Mouse (Mus musculus) stomach, postnatal 0 days (tissue): ENCODE measurements around the gene Gp9. TPM values are rescaled to one million over a fixed set of nuclear protein-coding genes. Genes with fewer than 3 reads are reported as not detected.
A peak's percentile ranks its signal among the peaks of the same experiment; 100 is the strongest.

Experiments used
- ATAC-seq: fragments of 200-750 bp; cut with Nextera tagmentation; 2 replicates; pipeline ENCODE4 v1.8.0; 2017; ENCODE audit not compliant: low FRiP score, low TSS enrichment
- DNase-seq: peaks from one replicate; pipeline ENCODE4 v3.0.0-alpha.2; 2016; ENCODE audit warnings: low spot score
- H3K27ac ChIP-seq: fragments of 300-500 bp; sonication (generic); replicated peaks from 2 replicates; pipeline ENCODE4 v1.5.1; 2014; ENCODE audit warnings: mild to moderate bottlenecking, control low read depth
- H3K27me3 ChIP-seq: fragments of 300-500 bp; sonication (generic); 2 replicates; pipeline ENCODE4 v1.6.1; 2014; ENCODE audit warnings: low read length; ENCODE audit not compliant: control insufficient read depth, insufficient read depth
- H3K36me3 ChIP-seq: fragments of 300-500 bp; sonication (generic); 2 replicates; pipeline ENCODE4 v1.6.1; 2014; ENCODE audit warnings: low read length, mixed read lengths; ENCODE audit not compliant: control insufficient read depth, insufficient read depth
- H3K4me1 ChIP-seq: fragments of 300-500 bp; sonication (generic); replicated peaks from 2 replicates; pipeline ENCODE4 v1.6.1; 2014; ENCODE audit warnings: antibody characterized with exemption; ENCODE audit not compliant: control insufficient read depth, insufficient read depth
- H3K4me2 ChIP-seq: fragments of 300-500 bp; sonication (generic); replicated peaks from 2 replicates; pipeline ENCODE4 v1.6.1; 2014; ENCODE audit warnings: low read depth, mild to moderate bottlenecking, control low read depth, moderate library complexity
- H3K4me3 ChIP-seq: fragments of 300-500 bp; sonication (generic); 2 replicates; pipeline ENCODE4 v1.5.1; 2014; ENCODE audit warnings: low read depth, low read length, control low read depth
- H3K9ac ChIP-seq: fragments of 300-500 bp; sonication (generic); 2 replicates; pipeline ENCODE4 v1.6.1; 2014; ENCODE audit warnings: mild to moderate bottlenecking, low read length, control low read depth, mixed read lengths
- H3K9me3 ChIP-seq: fragments of 300-500 bp; sonication (generic); 2 replicates; pipeline ENCODE4 v1.6.1; 2016; ENCODE audit warnings: low read length; ENCODE audit not compliant: control insufficient read depth
- CTCF ChIP-seq: IDR thresholded peaks from 2 replicates; pipeline ENCODE4 v1.5.1; 2016; ENCODE audit warnings: antibody characterized with exemption, low read depth, mild to moderate bottlenecking, moderate library complexity
- EP300 ChIP-seq: optimal IDR thresholded peaks from 2 replicates; pipeline ENCODE3; 2016; ENCODE audit warnings: antibody characterized with exemption
- WGBS: fragments of 180-500 bp; shearing (Covaris S2); extraction: QIAGEN DNeasy Blood & Tissue Kit; methylation state at CpG from one replicate; pipeline ENCODE4 v1.1.7; 2014; 5-methylcytosine and 5-hydroxymethylcytosine counted together
- polyA plus RNA-seq: library from polyadenylated mRNA; unstranded; fragments of >200 nt; fragmentation: Nextera tagmentation; extraction: Ambion mirVana; gene quantifications from 2 replicates; pipeline ENCODE4 v1.2.1, GENCODE M21; 2015

The Gp9 gene
- polyA plus RNA-seq, 1 experiment from 2014 or later: 0.40 TPM

GRCm38 (mm10) chr6:87776663-87777062, 1.2 kb upstream of the Gp9 start:
- TF ChIP-seq EP300: no peak
- Histone ChIP-seq H3K36me3 (no peaks in the 10 kb centered on the region), H3K27ac (no peak overlapping the region), H3K4me3 (no peak overlapping the region), H3K4me1 (no peaks in the 10 kb centered on the region), H3K4me2 (no peak overlapping the region), H3K9me3 (no peaks in the 10 kb centered on the region), H3K27me3 (no peaks in the 10 kb centered on the region), H3K9ac (no peak overlapping the region)
- WGBS: 82% methylated on average over 1 of the region's 1 CpGs
- DNase-seq: no peak
- no peak for ATAC-seq

- no peak overlapping the region for H3K4me3 ChIP-seq
- no peak for TF ChIP-seq EP300
- TF ChIP-seq CTCF: no peak
- no peak overlapping the region for H3K9ac ChIP-seq
- DNase-seq (peak; percentile 15), ATAC-seq (peak; percentile 45)
- H3K4me2 ChIP-seq: no peak overlapping the region
- H3K9me3 ChIP-seq: no peaks in the 10 kb centered on the region
- H3K27me3 ChIP-seq: no peaks in the 10 kb centered on the region
- H3K36me3 ChIP-seq: no peaks in the 10 kb centered on the region
- H3K4me1 ChIP-seq: no peaks in the 10 kb centered on the region
- 67% methylated on average over 11 of the region's 11 CpGs for WGBS
- H3K27ac ChIP-seq: no peak overlapping the region
Observed at GRCm38 (mm10) chr6:87778294-87779173, 662 bp downstream of the Gp9 start.

- no peaks in the 10 kb centered on the region for H3K9me3 ChIP-seq
Observed at GRCm38 (mm10) chr6:87779174-87780165, 1.6 kb downstream of the Gp9 start.

GRCm38 (mm10) chr6:87780546-87781301, 2.9 kb downstream of the Gp9 start:
- WGBS: 76% methylated on average over 10 of the region's 10 CpGs
- H3K27ac ChIP-seq: no peak overlapping the region

More at GRCm38 (mm10) chr6:87779174-87780165, 1.6 kb downstream of the Gp9 start:
- DNase-seq: peak; percentile 41
- Histone ChIP-seq H3K9ac (no peak overlapping the region), H3K4me3 (no peak overlapping the region), H3K27me3 (no peaks in the 10 kb centered on the region), H3K27ac (no peak overlapping the region), H3K36me3 (no peaks in the 10 kb centered on the region), H3K4me2 (no peak overlapping the region), H3K4me1 (no peaks in the 10 kb centered on the region)
- ATAC-seq: peak; percentile 71
- WGBS: 86% methylated on average over 11 of the region's 11 CpGs
- TF ChIP-seq EP300 (no peak), CTCF (peak; percentile 55)

GRCm38 (mm10) chr6:87784033-87784432, 6.2 kb downstream of the Gp9 start:
- TF ChIP-seq EP300 (no peak), CTCF (no peak)
- DNase-seq: no peak
- ATAC-seq: no peak
- Histone ChIP-seq H3K27ac (no peak overlapping the region), H3K4me3 (no peak overlapping the region), H3K4me2 (no peak overlapping the region), H3K4me1 (no peaks in the 10 kb centered on the region), H3K36me3 (no peaks in the 10 kb centered on the region), H3K27me3 (no peaks in the 10 kb centered on the region), H3K9me3 (no peaks in the 10 kb centered on the region), H3K9ac (no peak overlapping the region)
- WGBS: 74% methylated on average over 8 of the region's 8 CpGs

More at GRCm38 (mm10) chr6:87780546-87781301, 2.9 kb downstream of the Gp9 start:
- Histone ChIP-seq H3K27me3 (no peaks in the 10 kb centered on the region), H3K9me3 (no peaks in the 10 kb centered on the region), H3K4me1 (no peaks in the 10 kb centered on the region), H3K4me3 (no peak overlapping the region), H3K4me2 (no peak overlapping the region), H3K9ac (no peak overlapping the region), H3K36me3 (no peaks in the 10 kb centered on the region)
- TF ChIP-seq EP300: no peak
- DNase-seq (no peak), ATAC-seq (no peak)
